Mouse (Mus musculus): Measurements from ENCODE around the gene Slc29a2.

The Slc29a2 gene

DNA sequence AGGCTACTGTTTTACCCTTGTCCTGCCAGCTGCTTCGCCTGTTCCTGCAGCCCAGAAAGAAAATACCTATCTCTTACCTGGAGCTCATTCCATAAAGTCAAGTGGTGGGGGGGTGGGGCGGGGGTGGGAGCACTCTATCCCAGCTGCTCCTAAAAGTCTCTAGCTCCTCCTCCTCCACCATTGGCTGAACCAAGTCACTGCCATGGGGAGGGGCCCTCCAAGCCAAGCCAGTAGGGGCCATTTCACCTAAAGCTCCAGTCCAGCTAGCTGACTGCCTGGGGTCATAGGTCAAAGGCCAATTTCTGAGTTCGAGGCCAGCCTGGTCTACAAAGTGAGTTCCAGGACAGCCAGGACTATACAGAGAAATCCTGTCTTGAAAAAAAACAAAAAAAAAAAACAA lies 9.0 kb downstream of the Slc29a2 start:
- DNase-seq (ENCODE audit: low spot score in 2 of 2), result no peak

DNA sequence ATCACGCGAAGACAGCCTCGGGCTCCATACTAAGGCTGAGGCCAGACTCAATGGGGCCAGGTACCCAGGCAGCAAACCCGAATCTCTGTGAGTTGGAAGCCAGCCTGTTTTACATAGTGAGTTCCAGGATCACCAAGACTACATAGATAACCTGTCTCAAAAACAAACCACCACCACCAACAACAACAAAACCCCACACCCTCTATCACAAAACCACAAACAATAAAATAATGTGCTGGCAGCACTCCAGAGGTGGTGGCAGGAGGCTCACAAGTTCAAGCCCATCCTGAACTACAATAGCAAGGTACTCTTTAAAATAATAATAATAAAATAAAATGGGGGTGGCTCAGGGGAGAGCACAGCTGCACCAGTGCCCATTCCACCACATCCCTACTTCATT lies 12.9 kb downstream of the Slc29a2 start:
- DNase-seq (ENCODE audit: low spot score in 2 of 2), result no peak

DNA sequence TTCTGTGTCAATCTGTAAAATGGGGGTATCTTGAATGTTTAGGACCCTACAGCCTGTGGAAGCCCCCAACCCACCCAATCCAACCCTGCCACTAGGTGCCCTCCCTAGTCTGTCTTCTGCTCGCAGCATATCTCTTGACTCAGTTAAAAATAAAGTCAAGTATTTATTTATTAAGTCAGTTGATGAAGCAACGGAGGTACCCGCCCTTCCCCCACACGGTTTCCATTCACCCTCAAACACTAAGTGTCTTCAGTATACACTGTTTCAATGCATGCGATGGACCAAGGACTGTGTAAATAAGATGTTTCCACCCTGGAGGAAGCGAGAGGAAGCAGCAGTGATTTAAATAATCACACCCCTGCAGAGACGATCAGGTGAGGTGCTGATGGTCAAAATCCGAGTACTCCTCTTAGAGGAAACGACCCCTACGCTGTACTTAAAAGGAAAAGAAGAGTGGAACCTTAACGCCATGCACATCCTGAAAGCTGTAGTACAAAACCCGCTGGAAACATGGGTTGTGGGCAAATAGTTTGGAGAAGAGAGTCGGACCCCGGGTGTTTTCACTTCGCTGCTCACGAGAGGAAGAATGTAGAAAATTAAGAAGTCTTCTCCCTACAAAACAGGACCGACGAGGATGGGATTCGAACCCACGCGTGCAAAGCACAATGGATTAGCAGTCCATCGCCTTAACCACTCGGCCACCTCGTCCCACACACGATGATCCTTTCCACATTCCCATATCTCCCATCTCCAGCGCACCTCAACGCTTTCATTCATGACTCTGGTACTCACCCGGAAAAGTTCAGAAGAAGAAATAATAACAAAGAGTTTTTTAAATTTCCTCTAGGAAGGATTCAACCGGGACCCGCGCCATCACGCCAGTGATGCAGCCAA lies 14.3 kb downstream of the Slc29a2 start:
- DNase-seq (ENCODE audit: low spot score in 2 of 2), result peak; percentile 35 to 63

DNA sequence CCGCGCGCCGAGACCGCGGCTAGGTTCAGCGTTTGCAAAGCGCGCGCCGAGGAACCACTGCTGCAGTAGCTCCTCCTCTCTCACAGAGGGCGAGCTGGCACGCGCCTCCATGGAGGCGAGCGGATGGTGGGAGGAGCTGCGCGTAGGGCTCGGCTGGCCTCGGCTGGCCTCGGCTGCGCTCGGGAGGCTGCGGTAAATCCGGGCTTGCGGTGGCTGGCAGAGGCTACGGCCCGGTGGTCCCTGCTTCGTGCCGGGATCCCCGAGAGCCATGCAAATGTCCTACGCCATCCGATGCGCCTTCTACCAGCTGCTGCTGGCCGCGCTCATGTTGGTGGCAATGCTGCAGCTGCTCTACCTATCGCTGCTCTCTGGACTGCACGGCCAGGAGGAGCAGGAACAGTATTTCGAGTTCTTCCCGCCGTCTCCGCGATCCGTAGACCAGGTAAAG lies 15.1 kb downstream of the Slc29a2 start, which contains the start of the genes B4gat1 and AC124502.3:
TSS of gene B4gat1 (plus strand) at position 118 of the 448 bp plus-strand sequence.
TSS of gene AC124502.3 (plus strand) at position 183 of the 448 bp plus-strand sequence.
- peak; percentile 69 to 87 for DNase-seq (ENCODE audit: low spot score in 2 of 2)

DNA sequence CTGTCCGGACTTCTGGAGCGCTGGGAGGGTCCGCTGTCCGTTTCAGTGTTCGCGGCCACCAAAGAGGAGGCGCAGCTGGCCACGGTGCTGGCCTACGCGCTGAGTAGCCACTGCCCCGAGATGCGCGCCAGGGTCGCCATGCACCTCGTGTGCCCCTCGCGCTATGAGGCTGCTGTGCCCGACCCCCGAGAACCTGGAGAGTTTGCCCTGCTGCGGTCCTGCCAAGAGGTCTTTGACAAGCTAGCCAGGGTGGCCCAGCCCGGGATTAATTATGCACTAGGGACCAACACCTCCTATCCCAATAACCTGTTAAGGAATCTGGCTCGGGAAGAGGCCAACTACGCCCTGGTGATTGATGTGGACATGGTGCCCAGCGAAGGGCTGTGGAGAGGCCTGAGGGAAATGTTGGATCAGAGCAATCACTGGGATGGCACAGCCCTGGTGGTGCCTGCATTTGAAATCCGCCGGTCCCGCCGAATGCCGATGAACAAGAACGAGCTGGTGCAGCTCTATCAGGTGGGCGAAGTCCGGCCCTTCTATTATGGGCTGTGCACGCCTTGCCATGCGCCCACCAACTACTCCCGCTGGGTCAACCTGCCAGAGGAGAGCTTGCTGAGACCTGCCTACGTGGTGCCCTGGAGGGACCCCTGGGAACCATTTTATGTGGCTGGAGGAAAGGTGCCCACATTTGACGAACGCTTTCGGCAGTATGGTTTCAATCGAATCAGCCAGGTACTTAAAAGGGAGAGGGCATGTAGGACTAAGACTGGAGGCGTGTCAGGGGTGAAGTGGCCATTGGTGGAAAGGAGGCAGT lies 15.8 kb downstream of the Slc29a2 start:
- DNase-seq (ENCODE audit: low spot score in 2 of 2), result no peak

DNA sequence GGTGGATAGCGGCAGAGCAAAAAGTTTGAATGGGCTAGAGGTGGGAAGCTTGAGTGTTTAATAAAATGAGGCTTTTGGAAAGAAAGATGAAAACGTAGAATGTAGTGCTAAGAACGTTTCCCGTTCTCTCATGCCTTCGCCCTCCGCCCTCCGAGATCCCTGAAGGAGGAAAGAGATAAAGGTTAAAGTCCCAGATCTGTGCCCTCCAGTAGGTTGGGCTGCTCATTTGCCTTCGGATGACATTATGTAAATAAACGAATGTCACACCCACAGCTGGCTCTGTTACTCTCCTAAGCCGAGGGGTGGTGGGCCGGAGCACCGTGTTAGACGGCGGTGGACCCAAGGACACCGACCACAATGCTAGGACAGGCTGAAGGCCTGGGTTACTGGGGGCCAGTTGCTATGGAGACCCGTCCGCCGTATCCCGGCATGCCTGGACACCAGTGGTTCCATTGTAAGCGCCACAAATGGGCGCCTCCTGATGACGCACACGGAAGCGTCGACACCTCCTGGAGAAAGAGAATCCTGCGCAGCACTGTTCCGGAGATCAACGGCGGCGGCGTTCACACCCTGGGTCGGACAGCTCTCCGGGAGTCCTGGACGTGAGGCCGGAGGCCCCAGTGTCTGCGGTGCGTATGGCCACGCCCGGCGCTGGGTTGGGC lies 17.3 kb downstream of the Slc29a2 start, which contains the start of gene Brms1:
TSS of gene Brms1 (plus strand) at position 493 of the 662 bp plus-strand sequence.
- peak; percentile 79 to 92 for DNase-seq (ENCODE audit: low spot score in 2 of 2)

DNA sequence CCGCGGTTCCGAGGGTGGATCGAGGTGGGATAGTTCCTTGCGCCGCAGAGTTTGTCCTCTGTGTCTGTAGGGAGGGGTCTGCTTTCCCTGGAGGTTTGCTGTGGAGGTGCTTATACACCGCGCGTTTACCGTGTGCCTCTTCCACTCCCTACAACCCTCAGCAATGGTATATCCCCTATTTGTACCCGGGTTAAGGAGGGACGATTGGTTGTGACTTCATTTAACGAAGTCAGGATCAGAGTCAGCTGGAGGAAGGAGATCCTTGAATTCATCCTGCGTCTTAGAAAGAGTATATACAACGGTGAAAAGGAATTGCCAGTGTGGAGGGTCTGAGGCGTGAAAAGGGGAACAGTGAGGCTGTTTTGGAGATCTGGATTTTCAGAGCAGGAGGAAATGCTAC lies 17.9 kb downstream of the Slc29a2 start:
- DNase-seq (ENCODE audit: low spot score in 2 of 2), result no peak

DNA sequence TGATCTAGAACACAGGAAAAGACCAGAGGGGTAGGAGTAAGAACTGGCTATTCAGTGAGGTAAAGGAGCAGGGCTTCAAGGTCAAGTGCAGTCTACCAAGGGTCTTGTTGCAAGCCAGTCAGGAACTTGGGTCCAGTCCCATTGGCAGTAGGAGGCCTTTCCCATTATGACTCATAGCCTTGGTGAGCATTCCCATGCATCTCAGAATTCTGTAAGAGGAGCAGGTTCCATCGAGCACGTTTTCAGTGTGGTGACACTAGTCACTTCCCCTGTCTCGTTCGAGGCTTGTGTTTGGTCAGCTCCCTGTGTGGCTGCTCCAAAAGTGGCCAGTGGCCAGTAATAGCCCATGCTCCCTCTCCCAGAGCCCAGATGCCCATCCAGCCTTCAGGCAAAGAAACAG lies 21.9 kb downstream of the Slc29a2 start:
- no peak for DNase-seq (ENCODE audit: low spot score in 2 of 2)

DNA sequence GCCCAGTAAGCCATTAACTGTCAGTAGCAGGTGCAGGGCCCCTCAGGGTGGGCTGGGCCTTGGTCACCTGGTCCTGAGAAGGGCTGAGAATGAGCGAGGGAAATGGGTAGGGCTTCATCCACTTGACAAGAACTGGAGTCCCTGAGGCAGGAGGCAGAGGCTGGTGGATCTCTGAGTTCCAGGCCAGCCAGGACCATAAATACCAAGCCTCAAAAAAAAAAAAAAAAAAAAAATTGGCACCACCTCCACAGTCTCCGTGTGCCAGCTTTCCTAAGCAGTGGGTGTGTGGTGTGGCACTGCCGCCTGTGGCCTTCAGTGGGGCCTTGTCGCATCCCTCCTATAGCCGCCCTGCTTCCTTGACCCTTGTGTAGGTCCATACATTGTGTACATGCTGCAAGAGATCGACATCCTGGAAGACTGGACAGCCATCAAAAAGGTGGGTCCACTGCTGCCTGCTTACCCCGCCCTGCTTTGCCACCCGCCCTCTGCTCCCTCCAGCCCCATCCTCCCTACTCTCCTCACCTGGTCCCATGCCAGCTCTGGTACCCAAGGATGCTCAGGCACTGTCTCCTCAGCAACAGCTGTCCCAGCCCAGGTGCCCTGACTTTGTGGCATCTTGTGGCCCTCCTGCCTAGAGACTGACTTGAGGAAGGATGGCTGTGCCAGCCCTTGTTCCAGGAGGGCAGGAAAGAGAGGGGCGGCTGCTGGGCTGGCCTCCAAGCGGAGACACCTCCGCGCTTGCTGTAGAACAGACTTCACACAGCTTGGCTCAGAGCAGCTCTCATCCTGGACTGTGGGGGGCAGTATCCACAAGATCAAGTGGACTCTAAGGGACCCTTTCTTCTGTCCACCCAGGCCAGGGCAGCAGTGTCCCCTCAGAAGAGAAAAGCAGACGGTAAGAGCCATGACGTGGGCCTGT lies 24.7 kb downstream of the Slc29a2 start:
- no peak for DNase-seq (ENCODE audit: low spot score in 2 of 2)

DNA sequence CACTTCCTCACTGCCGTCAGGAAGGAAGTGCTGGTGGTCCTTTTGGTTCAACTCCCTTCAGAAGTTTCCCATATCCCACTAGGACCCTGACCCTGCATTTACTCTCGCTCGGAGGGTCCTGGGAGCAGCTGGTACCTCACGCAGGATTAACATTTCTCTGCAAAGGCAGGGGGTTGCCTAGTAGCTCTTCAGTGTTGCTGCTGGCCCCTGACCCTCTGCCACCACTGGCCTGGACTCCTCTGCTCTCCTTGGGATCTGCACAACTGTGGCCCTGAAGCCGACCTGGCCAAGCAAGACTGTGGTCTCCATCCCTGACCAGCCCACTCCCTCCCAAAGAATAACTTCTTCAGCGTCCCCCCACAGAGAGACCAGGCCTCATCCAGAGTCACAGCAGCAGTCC lies 25.7 kb downstream of the Slc29a2 start:
- DNase-seq (ENCODE audit: low spot score in 2 of 2), result no peak

DNA sequence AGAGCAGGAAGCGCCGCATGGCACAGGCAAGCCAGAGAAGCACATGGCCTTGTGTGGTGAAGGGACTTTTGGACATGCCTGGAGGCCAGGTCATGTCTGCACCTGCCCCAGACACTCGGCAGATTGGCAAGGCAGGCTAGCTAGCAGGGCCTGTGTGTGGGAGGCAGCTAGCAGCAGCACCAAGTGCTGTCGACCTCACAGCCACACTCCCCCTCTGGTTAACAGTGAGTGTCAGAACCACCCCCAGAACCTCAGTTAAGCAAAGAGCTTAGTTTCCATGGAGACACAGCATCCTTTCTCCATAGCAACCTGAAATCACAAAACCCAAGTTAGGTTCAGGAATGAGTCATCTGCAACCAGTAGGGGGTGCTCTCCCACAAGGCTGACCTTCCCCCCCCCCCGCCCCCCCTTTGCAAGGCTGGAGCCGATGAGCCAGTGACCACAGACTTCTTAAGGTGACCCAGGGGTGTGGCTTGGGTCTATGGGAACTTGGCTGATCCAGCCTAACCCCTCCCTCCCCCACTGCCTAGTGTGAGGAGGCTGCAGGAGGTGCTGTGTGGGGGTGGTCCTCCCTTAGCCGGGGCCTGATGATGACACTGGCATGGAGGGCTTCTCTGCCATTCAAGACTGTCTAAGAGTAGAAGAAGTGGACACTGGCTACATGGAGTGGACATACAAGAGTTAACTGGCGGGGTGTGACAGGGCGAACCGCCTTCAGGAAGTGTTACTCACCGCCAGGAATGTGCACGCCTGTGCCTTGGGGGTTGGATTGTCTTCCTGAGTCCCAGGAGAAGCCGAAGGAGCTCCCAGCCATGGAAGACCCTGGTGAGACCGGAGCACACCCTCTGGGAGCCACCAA lies 26.6 kb downstream of the Slc29a2 start, which contains the start of gene Rin1:
TSS of gene Rin1 (plus strand) at position 435 of the 859 bp plus-strand sequence.
- peak in 1 of 2 experiments; percentile 46 for DNase-seq (ENCODE audit: low spot score in 2 of 2)

DNA sequence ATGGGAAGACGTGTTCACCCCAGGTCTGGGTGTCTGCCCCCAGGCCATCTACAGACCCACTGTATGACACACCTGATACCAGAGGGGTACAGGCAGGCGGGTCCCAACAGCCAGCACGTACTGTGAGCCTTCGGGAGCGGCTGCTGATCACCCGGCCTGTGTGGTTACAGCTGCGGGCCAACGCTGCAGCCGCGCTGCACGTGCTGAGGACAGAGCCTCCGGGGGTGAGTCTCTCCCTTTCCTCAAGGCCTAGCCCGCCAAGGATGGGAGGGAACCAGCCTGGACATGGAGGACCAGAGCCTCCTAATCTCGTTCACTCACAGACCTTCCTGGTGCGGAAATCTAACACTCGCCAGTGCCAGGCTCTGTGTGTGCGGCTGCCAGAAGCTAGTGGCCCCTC lies 27.4 kb downstream of the Slc29a2 start:
- DNase-seq (ENCODE audit: low spot score in 2 of 2), result no peak

DNA sequence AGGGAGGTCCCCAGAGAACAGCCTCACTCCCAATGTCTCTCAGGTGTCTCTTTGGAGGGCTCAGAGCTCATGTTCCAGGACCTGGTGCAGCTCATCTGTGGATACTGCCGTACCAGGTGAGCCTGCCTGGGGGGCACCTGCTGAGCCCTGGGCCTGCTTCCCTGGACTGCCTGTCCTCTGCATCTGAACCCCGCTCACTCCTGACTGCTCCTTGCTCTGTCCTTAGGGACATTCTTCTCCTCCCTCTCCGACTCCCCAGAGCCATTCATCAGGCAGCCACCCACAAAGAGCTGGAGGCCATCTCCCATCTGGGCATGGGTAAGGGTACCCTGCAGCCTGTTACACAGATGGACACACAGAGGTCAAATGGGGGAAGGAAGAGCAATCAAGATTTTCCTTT lies 27.9 kb downstream of the Slc29a2 start:
- no peak for DNase-seq (ENCODE audit: low spot score in 2 of 2)

DNA sequence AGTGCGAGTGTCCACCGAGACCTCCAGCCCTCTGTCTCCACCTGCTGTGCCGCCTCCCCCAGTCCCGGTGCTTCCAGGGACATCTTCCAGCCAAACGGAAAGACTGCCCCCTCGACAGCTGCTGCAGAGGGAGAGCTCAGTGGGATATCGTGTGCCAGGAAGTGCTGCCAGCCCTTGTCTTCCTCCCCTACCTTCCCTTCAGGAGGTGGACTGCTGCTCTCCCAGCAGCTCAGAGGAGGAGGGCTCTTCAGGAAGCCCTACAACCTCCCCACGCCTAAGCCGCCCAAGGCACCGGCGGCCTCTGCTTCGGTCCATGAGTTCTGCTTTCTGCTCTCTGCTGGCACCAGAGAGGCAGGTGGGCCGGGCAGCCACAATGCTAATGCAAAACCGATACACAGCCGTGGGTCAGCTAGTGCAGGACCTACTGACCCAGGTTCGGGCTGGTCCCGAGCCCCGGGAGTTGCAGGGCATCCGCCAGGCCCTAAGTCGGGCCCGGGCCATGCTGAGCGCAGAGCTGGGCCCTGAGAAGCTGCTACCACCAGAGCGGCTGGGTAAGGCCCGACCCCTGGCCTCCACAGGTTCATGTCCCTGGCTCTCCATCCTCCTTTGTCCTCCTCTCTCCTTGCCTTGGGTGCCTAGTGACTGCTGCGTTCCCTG lies 28.6 kb downstream of the Slc29a2 start:
- DNase-seq (ENCODE audit: low spot score in 2 of 2), result no peak

DNA sequence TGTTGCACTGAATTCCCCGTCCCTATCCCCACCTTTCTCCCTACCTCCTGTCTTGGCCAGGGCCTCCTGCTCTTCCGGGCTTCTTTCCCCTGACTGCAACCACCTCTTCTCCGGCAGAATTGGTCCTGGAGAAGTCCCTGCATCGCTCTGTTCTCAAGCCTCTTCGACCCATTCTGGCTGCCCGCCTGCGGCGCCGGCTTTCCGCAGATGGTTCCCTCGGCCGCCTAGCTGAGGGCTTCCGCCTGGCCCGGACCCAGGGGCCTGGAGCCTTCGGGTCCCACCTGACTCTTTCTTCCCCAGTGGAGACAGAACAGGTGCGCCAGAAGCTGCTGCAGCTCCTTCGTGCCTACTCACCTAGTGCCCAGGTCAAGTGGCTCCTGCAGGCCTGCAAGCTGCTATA lies 29.2 kb downstream of the Slc29a2 start:
- DNase-seq (ENCODE audit: low spot score in 2 of 2), result no peak

DNA sequence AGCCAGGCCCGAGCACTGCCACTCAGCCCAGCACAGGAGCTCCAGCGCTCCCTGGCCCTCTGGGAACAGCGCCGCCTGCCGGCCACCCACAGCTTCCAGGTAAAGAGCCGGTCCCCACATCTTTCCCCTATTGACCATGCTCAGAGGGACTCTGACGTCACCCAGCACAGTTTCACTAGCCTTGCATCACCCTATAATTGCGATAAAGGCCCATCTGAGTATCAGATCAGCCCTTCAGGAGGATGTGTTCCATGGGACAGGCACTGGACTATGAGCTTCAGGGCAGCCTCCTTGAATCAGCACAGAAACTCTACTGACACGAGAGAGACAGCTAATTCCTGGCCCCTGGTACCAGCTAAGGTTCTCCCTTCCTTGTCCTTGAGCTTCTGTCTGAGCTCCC lies 30.2 kb downstream of the Slc29a2 start:
- peak; percentile 60 to 83 for DNase-seq (ENCODE audit: low spot score in 2 of 2)

DNA sequence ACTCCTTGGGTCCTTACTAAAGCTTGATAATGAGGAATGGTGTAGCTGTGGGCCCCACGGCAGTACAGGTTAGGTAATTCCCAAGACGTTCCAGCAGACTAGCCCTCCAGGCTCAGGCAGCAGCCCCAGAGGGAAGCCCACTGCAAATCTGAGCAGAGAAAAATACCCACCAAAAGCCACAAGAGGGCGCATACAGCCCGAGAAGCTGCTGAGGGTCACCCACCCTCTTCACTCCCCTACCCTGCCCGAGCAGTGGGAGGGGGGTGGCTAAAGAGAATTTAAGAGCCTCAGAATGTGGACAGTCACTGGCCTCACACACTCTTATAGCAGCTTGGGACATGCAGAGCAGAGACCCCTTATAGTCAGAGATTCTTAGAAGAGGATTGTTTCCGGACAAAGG lies 32.6 kb downstream of the Slc29a2 start:
- DNase-seq (ENCODE audit: low spot score in 2 of 2), result no peak

DNA sequence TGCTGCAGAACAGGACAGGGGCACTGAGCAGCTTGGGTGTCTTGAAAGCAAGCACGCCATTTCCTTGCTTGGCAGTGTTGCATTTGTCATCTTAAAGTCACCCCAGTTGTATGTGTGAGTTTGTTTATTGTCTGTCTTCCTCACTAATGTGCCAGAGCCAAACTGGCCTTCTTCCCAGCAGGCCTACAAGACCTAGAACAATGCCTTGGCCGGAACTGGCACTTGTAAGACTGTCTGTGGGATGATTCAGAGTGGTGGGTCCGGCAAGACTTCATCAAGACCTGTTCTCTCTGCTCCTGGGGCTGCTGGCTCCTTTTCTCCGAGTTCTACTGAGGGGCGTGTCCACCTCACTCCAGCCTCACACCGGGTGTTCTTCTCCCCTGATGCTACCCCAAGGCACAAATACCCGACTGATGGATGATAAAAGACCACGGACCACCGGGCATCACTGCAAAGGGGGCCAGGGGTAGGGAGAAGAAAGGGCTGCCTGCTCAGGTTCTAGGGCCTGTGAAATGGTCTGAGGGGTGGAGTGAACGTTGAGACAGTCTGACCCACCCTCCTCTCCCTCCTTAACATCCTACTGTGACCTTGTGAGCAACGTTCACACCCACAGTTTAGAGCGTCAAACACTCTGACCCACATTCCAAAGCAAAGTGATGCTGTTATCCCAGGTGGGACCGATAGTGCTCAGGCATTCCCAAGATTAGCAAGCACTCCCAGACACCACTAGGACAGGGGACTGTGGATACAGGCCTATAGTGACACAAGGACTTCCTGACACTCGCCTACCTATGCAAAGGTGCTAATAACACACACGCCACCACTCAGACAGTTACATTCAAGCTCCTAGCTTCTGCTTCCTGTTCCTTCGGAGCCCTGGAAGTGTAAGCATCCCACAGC lies 34.5 kb downstream of the Slc29a2 start:
- DNase-seq (ENCODE audit: low spot score in 2 of 2), result no peak
